Mouse (Mus musculus): ENCODE measurements around the gene Lrfn3.

The Lrfn3 gene

GRCm38 (mm10) chr7:30314721-30315155 lies 47.8 kb downstream of the Lrfn3 start, which contains the start of gene Syne4:
Syne4 (plus strand) TSS chr7:30314807.
- no peak for DNase-seq (ENCODE audit: low spot score in 2 of 2)

GRCm38 (mm10) chr7:30313666-30314320 lies 48.8 kb downstream of the Lrfn3 start:
- DNase-seq (ENCODE audit: low spot score in 2 of 2): no peak

DNA sequence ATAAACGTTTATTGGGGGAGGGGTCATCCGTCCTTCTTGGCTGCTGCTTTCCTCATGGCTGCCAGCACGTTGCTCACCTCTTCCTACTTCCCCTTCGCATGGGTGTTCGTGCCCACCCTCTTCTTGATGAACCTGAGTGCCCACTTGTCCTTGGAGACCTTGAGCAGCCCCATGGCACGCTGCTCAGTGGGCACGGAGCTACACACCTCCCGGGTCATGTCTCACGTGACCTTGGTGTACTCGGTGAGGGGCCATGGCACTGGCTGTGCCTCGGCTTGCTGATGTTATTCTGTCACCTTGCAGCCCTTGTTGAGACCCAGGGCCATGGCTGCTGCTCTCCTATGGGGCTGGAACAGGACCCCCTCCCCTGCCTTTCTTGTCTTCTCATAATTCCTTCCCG lies 52.4 kb downstream of the Lrfn3 start:
- DNase-seq (ENCODE audit: low spot score in 2 of 2): no peak

DNA sequence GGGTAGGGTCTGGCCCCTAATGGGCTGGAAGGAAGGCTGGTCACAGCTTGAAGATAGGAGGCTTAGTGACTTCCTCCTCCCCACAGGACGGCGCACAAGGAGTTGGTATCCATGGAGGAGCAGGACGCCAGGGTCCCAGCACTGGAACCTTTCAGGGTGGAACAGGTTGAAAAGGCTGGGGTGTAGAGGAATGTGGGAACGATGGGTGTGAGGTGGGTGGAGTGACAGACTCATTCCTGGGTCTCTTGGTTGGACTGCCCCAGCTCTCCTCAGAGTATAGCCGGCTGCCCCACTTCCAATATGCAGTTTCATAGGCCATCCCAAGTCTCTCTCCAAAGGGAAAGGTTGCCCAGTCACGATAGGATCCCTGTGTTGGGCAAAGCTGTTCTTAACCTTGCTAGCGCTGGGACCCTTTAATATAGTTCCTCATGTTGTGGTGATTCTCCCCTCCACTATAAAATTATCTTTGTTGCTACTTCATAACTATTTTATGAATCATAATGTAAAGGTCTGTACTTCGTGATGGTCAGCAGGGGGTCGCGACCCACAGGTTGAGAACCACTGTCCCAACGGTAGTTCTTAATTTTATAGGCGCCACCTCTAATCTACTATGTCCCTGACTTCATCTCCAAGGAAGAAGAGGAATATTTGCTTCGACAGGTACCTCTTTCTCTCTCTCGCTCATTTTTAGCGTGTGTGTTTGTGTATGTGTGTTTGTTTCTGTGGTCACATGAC lies 53.0 kb downstream of the Lrfn3 start:
- no peak for DNase-seq (ENCODE audit: low spot score in 2 of 2)

DNA sequence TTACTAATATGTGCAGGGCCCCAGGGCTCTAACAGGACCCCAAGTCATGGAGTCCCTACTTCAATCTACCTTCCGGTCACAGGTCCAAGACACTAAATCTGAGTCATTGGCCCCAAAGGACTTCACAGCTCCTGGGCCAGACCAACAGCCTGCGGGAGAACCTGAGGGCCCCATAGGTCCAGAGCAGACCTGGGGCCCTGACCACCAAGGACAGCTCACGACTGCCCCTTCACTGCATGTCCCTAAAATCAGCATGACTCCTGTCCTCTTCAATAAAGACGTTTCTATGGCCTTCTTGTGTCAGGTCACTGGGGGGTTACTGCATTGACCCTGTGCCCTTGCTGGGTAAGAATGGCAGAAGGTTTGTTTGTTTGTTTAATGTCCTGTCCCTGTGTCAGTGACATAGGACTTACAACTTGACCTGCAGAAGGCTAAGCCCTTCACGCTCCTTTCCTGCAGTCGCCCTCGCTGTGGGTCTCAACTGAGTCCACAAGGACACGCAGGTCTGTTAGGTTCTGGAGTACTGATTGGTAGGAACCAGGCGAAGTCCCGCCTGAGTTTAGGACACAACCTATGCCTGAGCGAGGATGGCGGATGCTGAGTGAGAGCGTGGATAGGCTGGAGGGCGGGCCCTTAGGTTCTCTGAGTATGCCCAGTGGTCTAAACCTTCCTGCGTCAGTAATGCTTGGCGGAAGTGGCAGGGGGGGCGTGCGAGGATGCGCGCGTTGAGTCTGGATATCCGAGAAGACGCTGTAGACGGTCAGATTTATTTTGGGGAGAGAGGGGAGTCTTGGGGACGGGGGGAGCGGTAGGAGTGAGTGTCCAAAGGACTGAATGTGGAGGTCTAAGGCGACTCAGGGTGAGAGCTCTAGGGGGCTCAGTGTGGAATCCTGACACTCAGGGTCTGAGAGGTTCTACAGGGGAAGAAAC lies 54.2 kb downstream of the Lrfn3 start, which contains the start of gene Alkbh6:
Alkbh6 (plus strand) TSS at position 642 of the 930 bp plus-strand sequence.
- peak; percentile 96 to 98 for DNase-seq (ENCODE audit: low spot score in 2 of 2)

DNA sequence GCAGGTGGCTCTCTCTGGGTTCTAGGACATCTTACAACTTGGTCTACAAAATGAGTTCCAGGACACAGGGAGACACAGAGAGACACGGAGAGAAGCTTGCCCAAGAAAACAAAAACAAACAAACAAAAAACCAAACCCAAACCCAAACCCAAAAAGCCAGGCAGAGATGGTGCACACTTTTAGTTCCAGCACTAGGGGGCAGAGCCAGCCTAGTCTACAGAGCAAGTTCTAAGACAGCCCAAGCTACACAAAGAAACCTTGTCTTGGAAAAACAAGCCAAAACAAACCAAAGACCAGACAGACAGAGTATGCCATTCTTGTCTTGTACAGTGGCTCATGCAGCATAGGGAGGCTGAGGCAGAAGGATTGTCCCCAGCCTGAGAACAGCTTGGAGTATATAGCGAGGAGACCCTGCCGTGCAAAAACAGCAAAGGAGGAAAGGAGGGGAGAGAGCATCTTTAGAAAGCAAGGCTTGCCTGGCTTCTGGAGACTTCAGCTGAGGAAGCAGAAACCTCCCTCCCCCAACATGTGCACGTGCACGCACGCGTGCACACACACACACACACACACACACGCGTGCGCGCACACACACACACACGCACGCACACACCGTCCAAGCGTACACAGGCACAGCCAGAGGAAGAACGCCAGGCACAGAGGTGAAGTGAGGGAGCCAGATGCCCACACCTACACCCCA lies 56.3 kb downstream of the Lrfn3 start:
- DNase-seq (ENCODE audit: low spot score in 2 of 2): no peak

Data from left cerebral cortex, adult 9 months (tissue).